Mouse (Mus musculus): ENCODE measurements around the gene Alkbh7.

- TF ChIP-seq FLI1 (IDR thresholded peaks at IDR 0.05; ENCODE audit: low read length) (no peak), GATA1 (IDR thresholded peaks at IDR 0.05; ENCODE audit: borderline replicate concordance, low read length) (no peak)
Measured at GRCm38 (mm10) chr17:57029691-57030090, 32.6 kb downstream of the Alkbh7 start.
